Mouse (Mus musculus): ENCODE results near the gene Vmn1r178. TPM values are rescaled to one million over a fixed set of nuclear protein-coding genes. Genes with fewer than 3 reads are reported as not detected.
"Not testable (repeated sequence)": the region's sequence is repeated elsewhere in the genome, so short reads cannot be mapped to it uniquely, and the experiment has no call there.

Vmn1r178 gene
- not detected for total RNA-seq (2021)
- long read RNA-seq, experiment 1, result 0 reads
- long read RNA-seq, experiment 2, result 0 reads

- DNase-seq (ENCODE audit: low spot score in 2 of 2), result no peak
Measured at GRCm38 (mm10) chr7:23891709-23892108, at the start of gene Vmn1r178. Vmn1r178 (plus strand) TSS chr7:23892009.

DNA sequence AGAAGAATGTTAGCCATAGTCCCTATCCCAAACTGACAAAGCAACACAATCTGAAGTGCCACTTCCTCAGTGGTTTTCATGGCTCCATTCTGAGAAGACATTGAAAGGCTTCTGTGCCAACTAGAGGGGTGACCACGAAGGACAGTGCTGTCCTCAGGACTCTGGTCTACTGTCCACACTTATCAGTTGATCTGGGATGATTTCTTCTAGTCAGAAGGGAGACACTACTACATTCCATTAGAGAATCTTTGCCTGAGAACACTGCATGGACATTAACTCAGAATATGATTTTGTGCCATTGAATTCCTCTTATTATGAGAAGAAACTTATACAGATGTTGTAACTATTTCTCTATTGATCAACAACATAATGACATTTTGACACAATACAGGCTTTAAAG, 25.5 kb upstream of the Vmn1r178 start, which contains the start of gene Vmn1r177:
Gene Vmn1r177 (minus strand): TSS at position 101 of the 400 bp plus-strand sequence.
- not testable (repeated sequence) for DNase-seq (ENCODE audit: low spot score in 2 of 2)

DNA sequence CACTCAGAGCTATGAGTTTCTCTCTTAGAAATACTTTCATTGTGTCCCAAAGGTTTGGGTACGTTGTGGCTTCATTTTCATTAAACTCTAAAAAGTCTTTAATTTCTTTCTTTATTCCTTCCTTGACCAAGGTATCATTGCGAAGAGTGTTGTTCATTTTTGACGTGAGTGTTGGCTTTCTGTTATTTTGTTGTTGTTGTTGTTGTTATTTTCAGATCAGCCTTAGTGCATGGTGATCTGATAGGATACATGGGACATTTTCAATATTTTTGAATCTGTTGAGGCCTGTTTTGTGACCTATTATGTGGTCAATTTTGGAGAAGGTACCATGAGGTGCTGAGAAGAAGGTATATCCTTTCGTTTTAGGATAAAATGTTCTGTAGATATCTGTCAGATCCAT, 14.9 kb upstream of the Vmn1r178 start:
- not testable (repeated sequence) for DNase-seq (ENCODE audit: low spot score in 2 of 2)

DNA sequence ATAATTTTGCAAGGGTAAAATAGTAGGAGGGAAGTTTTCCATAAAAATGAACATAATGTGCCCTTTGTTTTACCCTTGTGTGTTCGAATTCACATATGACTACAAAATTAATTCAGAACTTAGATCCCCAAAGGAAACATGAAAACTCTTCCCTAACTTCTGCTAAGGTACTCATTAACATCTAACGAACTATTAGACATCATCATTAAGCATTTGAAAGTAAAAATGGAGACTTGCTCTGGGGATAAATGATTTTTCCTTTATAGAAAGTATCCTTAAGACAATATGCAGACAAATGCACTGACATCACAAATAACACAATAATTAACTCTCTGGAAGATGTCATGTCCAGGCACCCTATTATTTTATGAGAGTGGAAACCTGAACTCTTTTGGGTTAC, 34.9 kb downstream of the Vmn1r178 start, which contains the start of gene Vmn1r179:
Gene Vmn1r179 (plus strand): TSS at position 301 of the 400 bp plus-strand sequence.
- DNase-seq (ENCODE audit: low spot score in 2 of 2), result no peak

Other genes with a start within 250 kb of the Vmn1r178 start
- gene Vmn1r172, start 233.7 kb upstream of the Vmn1r178 start, total RNA-seq (2021), result not detected
- not detected for gene Vmn1r173, start 191.3 kb upstream of the Vmn1r178 start, total RNA-seq (2021)
- not detected for gene Vmn1r174, start 139.7 kb upstream of the Vmn1r178 start, total RNA-seq (2021)
- not detected for gene Vmn1r175, start 81.4 kb upstream of the Vmn1r178 start, total RNA-seq (2021)
- not detected for gene Vmn1r176, start 54.6 kb upstream of the Vmn1r178 start, total RNA-seq (2021)
- not detected for gene Vmn1r177, start 25.6 kb upstream of the Vmn1r178 start, total RNA-seq (2021)
- not detected for gene Vmn1r179, start 35.0 kb downstream of the Vmn1r178 start, total RNA-seq (2021)
- gene Vmn1r180, start 58.6 kb downstream of the Vmn1r178 start, total RNA-seq (2021), result not detected
- gene Vmn1r181, start 82.6 kb downstream of the Vmn1r178 start, total RNA-seq (2021), result not detected
- gene V1rd19, start 109.7 kb downstream of the Vmn1r178 start, total RNA-seq (2021), result not detected
- gene Vmn1r183, start 161.2 kb downstream of the Vmn1r178 start, total RNA-seq (2021), result not detected
- gene Zfp180, start 189.9 kb downstream of the Vmn1r178 start, total RNA-seq (2021), result 1 to 10 TPM; 9.1 TPM
- 1 to 10 TPM; 4.4 to 4.5 TPM for gene Zfp112, start 220.3 kb downstream of the Vmn1r178 start, total RNA-seq (2021)
- gene Zfp235, start 242.2 kb downstream of the Vmn1r178 start, total RNA-seq (2021), result 1 to 10 TPM; 6.1 to 8.6 TPM